Mouse (Mus musculus) ES-Bruce4 (cell line): Measurements from ENCODE around the gene Iqcf6.
"Not testable (repeated sequence)": the region's sequence is repeated elsewhere in the genome, so short reads cannot be mapped to it uniquely, and the experiment has no call there.

Experiments
- CTCF ChIP-seq: IDR thresholded peaks from one replicate; pipeline ENCODE4 v1.8.1; 2011; ENCODE audit warnings: low read depth, low read length
- EP300 ChIP-seq: IDR thresholded peaks from 2 replicates; pipeline ENCODE4 v1.6.1; 2011; ENCODE audit warnings: low read depth, low read length; ENCODE audit not compliant: insufficient read depth
- POLR2A ChIP-seq: IDR thresholded peaks from one replicate; pipeline ENCODE4 v1.8.1; 2011; ENCODE audit warnings: low read length; ENCODE audit not compliant: insufficient read depth

- TF ChIP-seq POLR2A, CTCF, EP300: not testable (repeated sequence)
Observed at GRCm38 (mm10) chr9:106627796-106628195, 1.4 kb downstream of the Iqcf6 start.
